Mouse (Mus musculus) MEL (cell line): ENCODE data around the gene Get4. TPM values are rescaled to one million over a fixed set of nuclear protein-coding genes. Genes with fewer than 3 reads are reported as not detected.

Source experiments
- DNase-seq: peaks from one replicate; pipeline ENCODE4 v3.0.0; 2011; ENCODE audit warnings: low read depth, low spot score
- H3K27ac ChIP-seq: 2 replicates; pipeline ENCODE4 v1.5.1; 2012; ENCODE audit warnings: low read depth, mild to moderate bottlenecking, control low read depth, low read length, moderate library complexity; ENCODE audit not compliant: control insufficient read depth
- H3K27me3 ChIP-seq, 2 experiments: fragments of 150-350 bp in 1 of 2; sonication (generic) in 1 of 2; 2 replicates each; pipeline ENCODE4 v1.6.1; 2012; ENCODE audit warnings: low read length in 2 of 2, mild to moderate bottlenecking in 2 of 2, improper control_type of control experiment in 1 of 2, moderate library complexity in 1 of 2; ENCODE audit not compliant: insufficient read depth in 2 of 2, control insufficient read depth in 1 of 2
- H3K36me3 ChIP-seq, 2 experiments: 2 replicates each; pipeline ENCODE4 v1.6.1; 2012 to 2014; ENCODE audit warnings: low read length in 2 of 2, improper control_type of control experiment in 1 of 2, inconsistent platforms in 1 of 2, mild to moderate bottlenecking in 1 of 2; ENCODE audit not compliant: insufficient read depth in 2 of 2, control insufficient read depth in 1 of 2
- H3K4me1 ChIP-seq, 2 experiments: fragments of 150-350 bp in 1 of 2; sonication (generic) in 1 of 2; 2 replicates each; pipeline ENCODE4 v1.6.1; 2012; ENCODE audit warnings: low read length in 2 of 2, improper control_type of control experiment in 1 of 2, mild to moderate bottlenecking in 1 of 2; ENCODE audit not compliant: insufficient read depth in 2 of 2, control insufficient read depth in 1 of 2
- H3K4me3 ChIP-seq, 2 experiments: fragments of 150-350 bp in 1 of 2; sonication (generic) in 1 of 2; 2 replicates each; pipeline ENCODE4 v1.5.1; 2012; ENCODE audit warnings: low read depth in 2 of 2, low read length in 2 of 2, mild to moderate bottlenecking in 2 of 2, moderate library complexity in 2 of 2, control low read depth in 1 of 2, improper control_type of control experiment in 1 of 2; ENCODE audit not compliant: control insufficient read depth in 1 of 2, insufficient read depth in 1 of 2
- H3K79me2 ChIP-seq: 2 replicates; pipeline ENCODE4 v1.6.1; 2012; ENCODE audit warnings: mild to moderate bottlenecking, low read length, moderate library complexity; ENCODE audit not compliant: control insufficient read depth, poor library complexity, insufficient read depth
- H3K9ac ChIP-seq: 2 replicates; pipeline ENCODE4 v1.6.1; 2012; ENCODE audit warnings: low read depth, mild to moderate bottlenecking, control low read depth, low read length, moderate library complexity; ENCODE audit not compliant: control insufficient read depth, poor library complexity, severe bottlenecking
- H3K9me3 ChIP-seq: fragments of 150-350 bp; sonication (generic); replicated peaks from 2 replicates; pipeline ENCODE4 v1.6.1; 2012; ENCODE audit warnings: mild to moderate bottlenecking, low read length, improper control_type of control experiment, moderate library complexity; ENCODE audit not compliant: insufficient read depth
- BHLHE40 ChIP-seq: IDR thresholded peaks from 2 replicates; pipeline ENCODE4 v1.6.1; 2012; ENCODE audit warnings: low read depth, mild to moderate bottlenecking, inconsistent platforms, low read length, improper control_type of control experiment, borderline replicate concordance
- CHD2 ChIP-seq: IDR thresholded peaks from 2 replicates; pipeline ENCODE4 v1.6.1; 2011; ENCODE audit warnings: low read length, improper control_type of control experiment
- E2F4 ChIP-seq: IDR thresholded peaks from 2 replicates; pipeline ENCODE4 v1.6.1; 2011; ENCODE audit warnings: low read depth, low read length, improper control_type of control experiment, borderline replicate concordance
- ELF1 ChIP-seq: IDR thresholded peaks from 2 replicates; pipeline ENCODE4 v1.6.1; 2014; ENCODE audit warnings: low read depth, mild to moderate bottlenecking, inconsistent platforms, low read length, improper control_type of control experiment, moderate library complexity
- EP300 ChIP-seq, 2 experiments: IDR thresholded peaks; 2 replicates each; pipeline ENCODE4 v1.6.1; 2011; ENCODE audit warnings: improper control_type of control experiment in 2 of 2, low read length in 2 of 2, low read depth in 1 of 2, mild to moderate bottlenecking in 1 of 2
- ETS1 ChIP-seq: IDR thresholded peaks from 2 replicates; pipeline ENCODE4 v1.6.1; 2012; ENCODE audit warnings: low read depth, mild to moderate bottlenecking, inconsistent platforms, low read length, improper control_type of control experiment, moderate library complexity
- GABPA ChIP-seq: IDR thresholded peaks from 2 replicates; pipeline ENCODE4 v1.6.1; 2012; ENCODE audit warnings: low read depth, mild to moderate bottlenecking, inconsistent platforms, low read length, improper control_type of control experiment, moderate library complexity
- HCFC1 ChIP-seq: IDR thresholded peaks from 2 replicates; pipeline ENCODE4 v1.6.1; 2012; ENCODE audit warnings: low read depth, mild to moderate bottlenecking, inconsistent platforms, low read length, improper control_type of control experiment, moderate library complexity
- KAT2A ChIP-seq: conservative IDR thresholded peaks from 2 replicates; pipeline ENCODE4 v1.6.1; 2012; ENCODE audit warnings: low read depth, low read length, improper control_type of control experiment, inconsistent platforms
- MAFK ChIP-seq: IDR thresholded peaks from 2 replicates; pipeline ENCODE4 v1.6.1; 2011; ENCODE audit warnings: low read depth, mild to moderate bottlenecking, low read length, improper control_type of control experiment, borderline replicate concordance
- MAX ChIP-seq: IDR thresholded peaks from 2 replicates; pipeline ENCODE4 v1.6.1; 2011; ENCODE audit warnings: low read length, improper control_type of control experiment
- MAZ ChIP-seq: IDR thresholded peaks from 2 replicates; pipeline ENCODE4 v1.6.1; 2012; ENCODE audit warnings: low read depth, mild to moderate bottlenecking, inconsistent platforms, low read length, improper control_type of control experiment
- MEF2A ChIP-seq: IDR thresholded peaks from 2 replicates; pipeline ENCODE4 v1.6.1; 2014; ENCODE audit warnings: low read depth, mild to moderate bottlenecking, inconsistent platforms, low read length, improper control_type of control experiment; ENCODE audit not compliant: poor library complexity, insufficient replicate concordance, severe bottlenecking; ENCODE audit errors: extremely low read depth
- MXI1 ChIP-seq: IDR thresholded peaks from 2 replicates; pipeline ENCODE4 v1.6.1; 2011; ENCODE audit warnings: mild to moderate bottlenecking, low read depth, low read length, improper control_type of control experiment
- MYC ChIP-seq: IDR thresholded peaks from 2 replicates; pipeline ENCODE4 v1.6.1; 2011; ENCODE audit warnings: low read depth, mild to moderate bottlenecking, low read length, improper control_type of control experiment, moderate library complexity
- NELFE ChIP-seq: IDR thresholded peaks from 2 replicates; pipeline ENCODE4 v1.6.1; 2011; ENCODE audit warnings: low read depth, low read length, improper control_type of control experiment
- NRF1 ChIP-seq: IDR thresholded peaks from 2 replicates; pipeline ENCODE4 v1.6.1; 2014; ENCODE audit warnings: low read depth, mild to moderate bottlenecking, inconsistent platforms, low read length, improper control_type of control experiment, moderate library complexity; ENCODE audit not compliant: poor library complexity, insufficient read depth, severe bottlenecking
- POLR2A ChIP-seq, 2 experiments: IDR thresholded peaks; 2 replicates each; pipeline ENCODE4 v1.6.1; 2011 to 2012; ENCODE audit warnings: low read length in 2 of 2, mild to moderate bottlenecking in 2 of 2, control low read depth in 1 of 2, improper control_type of control experiment in 1 of 2, low read depth in 1 of 2, moderate library complexity in 1 of 2; ENCODE audit not compliant: control insufficient read depth in 1 of 2, insufficient read depth in 1 of 2, poor library complexity in 1 of 2
- POLR2AphosphoS5 ChIP-seq: IDR thresholded peaks from 2 replicates; pipeline ENCODE4 v1.6.1; 2012; ENCODE audit warnings: low read depth, borderline replicate concordance, mild to moderate bottlenecking, inconsistent platforms, low read length, moderate library complexity, mixed read lengths
- RAD21 ChIP-seq: IDR thresholded peaks from 2 replicates; pipeline ENCODE4 v1.6.1; 2011; ENCODE audit warnings: mild to moderate bottlenecking, low read depth, low read length, improper control_type of control experiment
- RCOR1 ChIP-seq: IDR thresholded peaks from 2 replicates; pipeline ENCODE4 v1.6.1; 2012; ENCODE audit warnings: low read depth, mild to moderate bottlenecking, inconsistent platforms, low read length, improper control_type of control experiment
- SIN3A ChIP-seq: IDR thresholded peaks from 2 replicates; pipeline ENCODE4 v1.6.1; 2012; ENCODE audit warnings: low read length, improper control_type of control experiment, inconsistent platforms
- SMC3 ChIP-seq: IDR thresholded peaks from 2 replicates; pipeline ENCODE4 v1.6.1; 2011; ENCODE audit warnings: low read depth, low read length, improper control_type of control experiment
- TBP ChIP-seq: IDR thresholded peaks from 2 replicates; pipeline ENCODE4 v1.8.0; 2011; ENCODE audit warnings: low read depth, low read length, improper control_type of control experiment
- TCF12 ChIP-seq: IDR thresholded peaks from 2 replicates; pipeline ENCODE4 v1.6.1; 2014; ENCODE audit warnings: low read depth, mild to moderate bottlenecking, inconsistent platforms, low read length, improper control_type of control experiment, moderate library complexity
- UBTF ChIP-seq: IDR thresholded peaks from 2 replicates; pipeline ENCODE4 v1.6.1; 2012; ENCODE audit warnings: low read depth, mild to moderate bottlenecking, inconsistent platforms, low read length, improper control_type of control experiment, moderate library complexity, borderline replicate concordance; ENCODE audit not compliant: insufficient read depth
- USF2 ChIP-seq, 2 experiments: IDR thresholded peaks; 2 replicates each; pipeline ENCODE4 v1.6.1; 2011 to 2012; ENCODE audit warnings: improper control_type of control experiment in 2 of 2, low read length in 2 of 2, borderline replicate concordance in 1 of 2, inconsistent platforms in 1 of 2, low read depth in 1 of 2, mild to moderate bottlenecking in 1 of 2; ENCODE audit not compliant: insufficient read depth in 1 of 2
- ZKSCAN1 ChIP-seq: IDR thresholded peaks from 2 replicates; pipeline ENCODE4 v1.6.1; 2012; ENCODE audit warnings: low read depth, mild to moderate bottlenecking, inconsistent platforms, low read length, improper control_type of control experiment, moderate library complexity
- ZMIZ1 ChIP-seq: IDR thresholded peaks from 2 replicates; pipeline ENCODE4 v1.6.1; 2012; ENCODE audit warnings: low read depth, mild to moderate bottlenecking, inconsistent platforms, low read length, improper control_type of control experiment, moderate library complexity
- ZNF384 ChIP-seq: IDR thresholded peaks from 2 replicates; pipeline ENCODE4 v1.6.1; 2012; ENCODE audit warnings: low read depth, mild to moderate bottlenecking, inconsistent platforms, low read length, improper control_type of control experiment
- polyA plus RNA-seq, 2 experiments: library from polyadenylated mRNA; stranded (reverse) in 1 of 2; unstranded in 1 of 2; fragments of >175 nt in 1 of 2; fragments of >200 nt in 1 of 2; gene quantifications; 2 replicates each; pipeline versions ENCODE4 v1.2.1 to v1.2.4; 2012; ENCODE audit warnings: low replicate concordance in 2 of 2, low read depth in 1 of 2; ENCODE audit not compliant: insufficient read length in 2 of 2, insufficient read depth in 1 of 2, missing spikeins in 1 of 2
- total RNA-seq: library from RNA; depleted of rRNA; stranded (reverse); fragments of 300-350 nt; gene quantifications from 2 replicates; pipeline ENCODE4 v1.2.3, GENCODE M21; 2012

Gene Get4
- total and polyA plus RNA-seq, 3 experiments, result 117 to 180 TPM; not detected in 1

DNA sequence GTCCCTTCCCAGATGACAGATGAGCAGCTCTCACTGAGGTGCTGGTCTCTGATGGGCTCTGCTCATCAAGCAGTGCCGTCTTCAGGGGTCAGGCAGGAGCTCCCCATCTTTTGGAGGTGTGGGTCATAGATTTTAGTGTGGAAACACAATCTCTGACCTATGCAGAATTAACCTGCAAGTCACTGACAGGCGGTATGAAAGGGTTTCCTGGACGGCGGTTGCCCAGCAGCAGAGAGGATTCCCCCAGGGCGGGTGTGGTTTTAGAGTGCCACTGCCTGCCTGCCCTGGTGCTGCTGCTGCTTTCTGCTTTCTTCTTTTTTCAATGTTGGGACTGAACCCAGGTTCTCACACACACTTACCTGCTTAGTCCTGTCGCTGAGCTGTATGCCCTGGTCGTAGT is 45.6 kb upstream of the Get4 start:
- Histone ChIP-seq H3K4me1 (peaks cover 3 to 12% of the 10 kb centered on the region in 2 experiments; a peak in 2 of 4 replicates), H3K27me3 (no peaks in the 10 kb centered on the region)
- TF ChIP-seq ELF1 (no peak), MEF2A (no peak), MAZ (no peak), NRF1 (no peak), ETS1 (no peak), KAT2A (no peak), USF2 (IDR thresholded peaks at IDR 0.05; ENCODE audit: borderline replicate concordance in 1 of 2, insufficient read depth in 1 of 2, low read depth in 1 of 2, low read length in 2 of 2) (no peak), TBP (no peak), MAFK (no peak), NELFE (no peak), POLR2A (IDR thresholded peaks at IDR 0.05; ENCODE audit: control insufficient read depth in 1 of 2, insufficient read depth in 1 of 2, low read depth in 1 of 2, low read length in 2 of 2, poor library complexity in 1 of 2) (no peak), RAD21 (no peak), ZNF384 (no peak)
- TF ChIP-seq, all 39 proteins: peak for 0
- Histone ChIP-seq H3K4me3 (no peak overlapping the region), H3K36me3 (peaks cover 13 to 22% of the 10 kb centered on the region in 2 experiments), H3K9ac (no peak overlapping the region), H3K27ac (no peak overlapping the region), H3K9me3 (no peaks in the 10 kb centered on the region), H3K79me2 (peaks cover 88% of the 10 kb centered on the region)
- no peak for DNase-seq

DNA sequence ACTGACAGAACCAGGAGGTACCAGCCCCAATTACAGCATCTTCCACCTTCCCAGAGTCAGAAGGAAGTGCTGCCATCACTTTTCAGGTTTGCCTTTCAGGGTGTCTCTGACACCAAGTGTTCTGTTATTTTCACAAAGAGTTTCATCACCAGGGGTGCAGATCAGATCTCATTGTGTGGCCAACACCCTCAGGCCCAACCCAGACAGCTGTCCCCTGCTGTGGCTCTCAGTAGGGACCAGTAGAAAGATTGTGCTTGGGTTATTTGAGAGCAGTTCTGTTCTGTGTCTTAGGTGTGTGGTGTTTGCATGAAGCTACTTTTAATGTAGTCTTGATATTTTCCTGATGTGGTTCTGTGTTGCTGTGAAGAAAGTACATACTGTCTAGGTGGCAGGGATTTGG is 43.9 kb upstream of the Get4 start:
- no peak for DNase-seq
- Histone ChIP-seq H3K9ac (no peak overlapping the region), H3K4me1 (peaks cover 3 to 4% of the 10 kb centered on the region in 2 experiments; a peak in 2 of 4 replicates), H3K36me3 (peaks cover 15% of the 10 kb centered on the region in 2 experiments), H3K4me3 (no peak overlapping the region), H3K9me3 (no peaks in the 10 kb centered on the region), H3K79me2 (peaks cover 84% of the 10 kb centered on the region), H3K27me3 (no peaks in the 10 kb centered on the region), H3K27ac (no peak overlapping the region)
- TF ChIP-seq MEF2A (no peak), POLR2AphosphoS5 (no peak), TCF12 (no peak), GABPA (no peak), CHD2 (no peak), ZKSCAN1 (no peak), ZMIZ1 (no peak), MXI1 (no peak), HCFC1 (no peak), ELF1 (no peak), UBTF (no peak), BHLHE40 (no peak), SIN3A (no peak), MYC (no peak), E2F4 (no peak), SMC3 (no peak), EP300 (IDR thresholded peaks at IDR 0.05; ENCODE audit: low read depth in 1 of 2, low read length in 2 of 2) (no peak), RCOR1 (no peak), MAX (no peak), MAZ (no peak)
